Mouse (Mus musculus): ENCODE results near the gene B4galnt2. TPM values are rescaled to one million over a fixed set of nuclear protein-coding genes. Genes with fewer than 3 reads are reported as not detected.

The B4galnt2 gene
- total RNA-seq, 2 experiments from 2014 or later = not detected

DNA sequence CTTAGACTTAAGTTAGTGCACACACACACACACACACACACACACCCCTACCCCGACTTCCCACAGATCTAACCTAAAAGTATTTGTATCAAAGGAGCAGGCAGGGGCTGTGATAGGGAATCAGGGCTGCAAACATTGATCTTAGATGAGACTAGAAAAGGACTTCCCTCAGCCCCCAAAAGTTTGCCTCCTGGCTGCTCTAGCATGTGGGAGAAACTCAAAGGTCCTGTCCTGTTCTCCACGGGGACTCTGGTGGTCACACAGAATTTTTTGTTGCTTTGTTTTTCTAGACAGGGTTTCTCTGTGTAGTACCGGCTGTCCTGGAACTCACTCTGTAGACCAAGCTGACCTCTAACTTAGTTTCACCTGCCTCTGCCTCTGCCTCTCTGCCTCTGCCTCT is 89.1 kb downstream of the B4galnt2 start:
- no peak for DNase-seq

DNA sequence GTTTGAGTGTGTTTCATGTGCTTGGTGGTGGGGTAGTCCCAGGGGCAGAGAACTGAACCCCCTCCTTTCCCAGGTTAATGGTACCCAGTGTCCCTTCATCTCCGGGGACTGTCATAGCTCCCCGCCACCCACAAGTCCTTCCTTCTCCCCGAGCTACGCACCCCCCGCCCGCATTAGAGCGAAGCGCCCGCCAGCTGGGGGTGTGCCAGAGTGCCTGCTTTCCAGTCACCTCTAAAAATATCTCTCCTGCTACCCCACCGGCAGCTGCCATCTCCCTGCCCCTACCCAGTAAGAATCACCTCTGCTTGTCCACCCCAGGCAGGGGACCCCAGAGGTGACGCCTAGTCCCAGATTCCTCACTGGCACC is 89.8 kb downstream of the B4galnt2 start:
- DNase-seq = peak; percentile 91

- DNase-seq = peak; percentile 96
These were observed 90.4 kb downstream of the B4galnt2 start, which contains the start of gene Phospho1 for GRCm38 (mm10) chr11:95824071-95824876. TSS of gene Phospho1 (plus strand) at chr11:95824499.

DNA sequence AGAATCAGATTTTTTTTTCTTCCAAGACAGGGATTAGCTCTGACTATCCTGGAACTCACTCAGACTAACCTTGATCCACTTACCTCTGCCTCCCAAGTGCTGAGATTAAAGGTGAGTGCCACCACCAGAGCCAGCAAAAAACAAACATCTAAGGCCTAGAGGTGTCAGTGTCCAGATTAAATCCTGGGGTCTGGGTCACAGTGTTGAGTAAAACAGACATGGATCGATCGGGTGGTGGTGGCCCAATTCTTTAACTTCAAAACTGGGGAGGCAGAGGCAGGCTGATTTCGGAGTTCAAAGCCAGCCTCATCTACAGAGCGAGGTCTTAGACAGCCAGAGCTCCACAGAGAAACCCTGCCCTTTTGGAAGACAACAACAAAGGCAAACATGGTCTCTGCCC is 92.3 kb downstream of the B4galnt2 start:
- no peak for DNase-seq

DNA sequence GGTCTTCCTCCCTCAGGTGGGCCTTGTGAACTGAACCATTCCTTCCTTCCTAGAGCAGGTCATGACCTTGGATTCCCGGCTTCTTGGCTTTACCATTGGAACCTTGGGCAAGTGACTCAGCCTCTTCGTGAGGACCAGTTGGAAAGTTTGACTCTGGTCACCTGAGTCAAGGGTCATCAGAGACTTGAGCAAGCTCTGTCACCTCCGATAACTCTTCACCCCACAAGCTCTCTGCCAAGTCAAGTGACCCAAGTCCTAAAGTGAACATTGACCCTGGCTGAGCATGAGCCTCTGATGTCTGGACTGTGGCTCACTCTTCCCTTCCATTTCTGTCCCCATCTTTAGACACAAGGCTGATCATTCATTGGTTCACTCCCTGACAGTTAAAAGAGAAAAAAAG is 93.2 kb downstream of the B4galnt2 start:
- no peak for DNase-seq

DNA sequence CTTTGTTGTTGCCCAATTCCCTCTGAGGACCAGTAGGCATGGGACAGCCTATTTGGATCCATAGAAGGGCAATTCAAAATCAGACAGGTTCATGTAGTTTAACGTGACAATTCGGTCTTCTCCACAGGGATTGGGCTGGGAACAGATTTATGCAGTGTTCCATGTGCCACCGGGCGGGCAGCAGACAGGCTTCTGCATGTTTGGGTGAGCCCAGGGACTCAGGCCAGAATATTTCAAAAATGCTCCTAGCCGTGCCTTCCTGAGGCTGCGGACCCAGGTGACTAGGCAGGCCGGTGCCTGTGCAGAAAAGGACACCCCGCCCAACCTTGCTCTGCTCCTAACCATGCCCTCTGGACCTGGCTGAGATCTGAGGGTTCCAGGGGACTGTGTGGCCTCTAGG is 95.6 kb downstream of the B4galnt2 start:
- no peak for DNase-seq

Small RNAs within 50 kb of the gene (microRNA-seq; reads per million reads assigned to microRNA genes)
- gene Mir3063 = 0 reads per million in 2 experiments

Other genes starting within 250 kb of the B4galnt2 start
- gene Phb, start 247.9 kb downstream of the B4galnt2 start, total RNA-seq (2021) = 100 to 1,000 TPM; 304 to 319 TPM
- 10 to 100 TPM; 42.8 to 48.2 TPM for gene Zfp652, start 202.2 kb downstream of the B4galnt2 start, total RNA-seq (2021)
- 1 to 10 TPM in 1 of 2 experiments, under 1 TPM in 1; 0.57 to 1.1 TPM for gene B130006D01Rik, start 191.3 kb downstream of the B4galnt2 start, total RNA-seq (2021)
- gene Phospho1, start 90.4 kb downstream of the B4galnt2 start, total RNA-seq (2021) = 10 to 100 TPM; 71.7 to 82.2 TPM
- 10 to 100 TPM; 23.2 to 23.8 TPM for gene Gngt2, start 77.7 kb downstream of the B4galnt2 start, total RNA-seq (2021)
- 10 to 100 TPM; 16.7 to 19.5 TPM for gene Abi3, start 72.4 kb downstream of the B4galnt2 start, total RNA-seq (2021)
- 10 to 100 TPM in 1 of 2 experiments, 1 to 10 TPM in 1; 6.3 to 10.6 TPM for gene Igf2bp1, start 91.0 kb upstream of the B4galnt2 start, total RNA-seq (2021)
- gene Gip, start 109.7 kb upstream of the B4galnt2 start, total RNA-seq (2021) = not detected
- 10 to 100 TPM; 60.9 to 62.7 TPM for gene Snf8, start 120.0 kb upstream of the B4galnt2 start, total RNA-seq (2021)
- gene Ube2z, start 150.5 kb upstream of the B4galnt2 start, total RNA-seq (2021) = 10 to 100 TPM; 47.4 to 48.3 TPM
- 1,000 to 10,000 TPM; 2,269 to 2,363 TPM for gene Atp5g1, start 160.8 kb upstream of the B4galnt2 start, total RNA-seq (2021)
- not detected for gene Calcoco2, start 197.1 kb upstream of the B4galnt2 start, total RNA-seq (2021)
- gene Ttll6, start 218.9 kb upstream of the B4galnt2 start, total RNA-seq (2021) = not detected